Mouse (Mus musculus): ENCODE results near the gene Cnnm4.

- no peak for TF ChIP-seq CTCF (IDR thresholded peaks at IDR 0.05)
- no peak for TF ChIP-seq EP300 (IDR thresholded peaks at IDR 0.05)
These were observed 60.0 kb downstream of the Cnnm4 start for GRCm38 (mm10) chr1:36531461-36531860.

All from lung, postnatal 0 days (tissue).